Mouse (Mus musculus) limb, embryonic 13.5 days (tissue): ENCODE measurements around the gene Zswim5. TPM values are rescaled to one million over a fixed set of nuclear protein-coding genes. Genes with fewer than 3 reads are reported as not detected.

ENCODE experiments used
- ATAC-seq: fragments of 200-750 bp; cut with Nextera tagmentation; 2 replicates; pipeline ENCODE4 v1.8.0; 2017; ENCODE audit warnings: low read depth, moderate number of reproducible peaks, moderate TSS enrichment; ENCODE audit not compliant: low FRiP score
- H3K27ac ChIP-seq: fragments of 300-500 bp; sonication (generic); 2 replicates; pipeline ENCODE4 v1.5.1; 2015; ENCODE audit warnings: inconsistent platforms, mild to moderate bottlenecking, moderate library complexity
- H3K27me3 ChIP-seq: fragments of 300-500 bp; sonication (generic); 2 replicates; pipeline ENCODE4 v1.6.1; 2015; ENCODE audit warnings: mild to moderate bottlenecking, inconsistent platforms
- H3K36me3 ChIP-seq: fragments of 300-500 bp; sonication (generic); 2 replicates; pipeline ENCODE4 v1.6.1; 2015; ENCODE audit warnings: inconsistent platforms, mild to moderate bottlenecking, moderate library complexity
- H3K4me1 ChIP-seq: fragments of 300-500 bp; sonication (generic); 2 replicates; pipeline ENCODE4 v1.6.1; 2015; ENCODE audit warnings: inconsistent platforms
- H3K4me2 ChIP-seq: fragments of 300-500 bp; sonication (generic); replicated peaks from 2 replicates; pipeline ENCODE4 v1.6.1; 2015; ENCODE audit warnings: inconsistent platforms, mild to moderate bottlenecking, moderate library complexity
- H3K4me3 ChIP-seq: fragments of 300-500 bp; sonication (generic); 2 replicates; pipeline ENCODE4 v1.5.1; 2015; ENCODE audit warnings: moderate library complexity, mild to moderate bottlenecking, inconsistent platforms
- H3K9ac ChIP-seq: fragments of 300-500 bp; sonication (generic); 2 replicates; pipeline ENCODE4 v1.6.1; 2015; ENCODE audit warnings: mild to moderate bottlenecking, inconsistent platforms
- H3K9me3 ChIP-seq: fragments of 300-500 bp; sonication (generic); 2 replicates; pipeline ENCODE4 v1.6.1; 2016; ENCODE audit warnings: inconsistent platforms
- WGBS: fragments of 180-500 bp; shearing (Covaris S2); methylation state at CpG from one replicate; pipeline ENCODE4 v1.1.7; 2015; 5-methylcytosine and 5-hydroxymethylcytosine counted together
- polyA plus RNA-seq: library from polyadenylated mRNA; unstranded; fragments of >200 nt; fragmentation: Nextera tagmentation; extraction: Ambion mirVana; gene quantifications from 2 replicates; pipeline ENCODE4 v1.2.1, GENCODE M21; 2015

Gene Zswim5
- polyA plus RNA-seq, 1 experiment from 2014 or later: 0.62 TPM

DNA sequence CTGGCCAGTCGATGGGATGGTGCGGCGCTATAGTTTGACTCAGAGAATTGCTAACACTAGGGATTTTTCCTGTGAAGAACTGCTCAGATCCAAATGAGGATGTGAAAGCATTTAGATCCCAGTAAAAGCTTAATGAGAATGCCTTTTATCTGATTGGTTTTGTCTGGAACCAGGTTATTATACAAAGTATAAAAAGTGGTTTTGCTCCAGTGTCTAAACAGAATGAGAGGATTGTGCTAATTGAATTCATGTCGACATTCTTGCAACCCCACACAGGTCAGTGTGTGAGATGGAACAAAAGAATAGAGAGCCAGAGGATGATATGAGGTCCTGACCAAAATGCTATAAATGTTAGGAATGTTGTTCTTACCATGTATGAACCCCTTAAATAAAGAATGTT, 62.4 kb downstream of the Zswim5 start:
- Histone ChIP-seq H3K9me3 (no peaks in the 10 kb centered on the region), H3K27me3 (no peaks in the 10 kb centered on the region), H3K4me1 (no peaks in the 10 kb centered on the region), H3K4me2 (no peak overlapping the region), H3K9ac (no peak overlapping the region), H3K27ac (no peak overlapping the region), H3K4me3 (no peak overlapping the region), H3K36me3 (no peaks in the 10 kb centered on the region)
- 84% methylated on average over 4 of the region's 4 CpGs for WGBS
- no peak for ATAC-seq

GRCm38 (mm10) chr4:116942695-116943094, 65.5 kb downstream of the Zswim5 start:
- no peak for ATAC-seq
- Histone ChIP-seq H3K9me3 (no peaks in the 10 kb centered on the region), H3K9ac (no peak overlapping the region)

DNA sequence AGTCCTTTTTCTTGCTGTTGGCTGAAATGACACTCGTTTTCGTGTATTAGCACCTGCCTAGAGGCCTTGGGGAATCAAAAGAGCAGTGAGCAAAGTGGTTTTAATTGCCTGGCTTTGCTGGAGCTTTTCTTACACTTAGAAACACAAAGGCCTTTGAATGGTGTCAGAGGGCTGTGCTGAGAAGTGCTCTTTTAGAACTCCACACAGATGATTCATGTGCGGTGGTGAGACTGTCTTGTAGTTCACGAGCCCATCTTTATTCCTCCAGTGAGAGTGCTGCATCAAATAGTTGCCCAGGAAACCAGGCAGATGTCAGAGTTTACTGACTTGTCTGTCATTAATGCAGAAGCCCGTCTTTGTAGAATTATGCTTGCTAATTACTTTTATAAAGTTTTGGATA, 66.9 kb downstream of the Zswim5 start:
- Histone ChIP-seq H3K36me3 (no peaks in the 10 kb centered on the region), H3K4me2 (no peak overlapping the region), H3K9ac (no peak overlapping the region), H3K27ac (no peak overlapping the region), H3K4me3 (no peak overlapping the region), H3K27me3 (no peaks in the 10 kb centered on the region), H3K4me1 (no peaks in the 10 kb centered on the region), H3K9me3 (no peaks in the 10 kb centered on the region)
- 46% methylated on average over 5 of the region's 5 CpGs for WGBS
- ATAC-seq: no peak

More at GRCm38 (mm10) chr4:116942695-116943094, 65.5 kb downstream of the Zswim5 start:
- 73% methylated on average over 2 of the region's 2 CpGs for WGBS
- Histone ChIP-seq H3K27ac (no peak overlapping the region), H3K4me1 (no peaks in the 10 kb centered on the region), H3K27me3 (no peaks in the 10 kb centered on the region), H3K4me3 (no peak overlapping the region), H3K36me3 (no peaks in the 10 kb centered on the region), H3K4me2 (no peak overlapping the region)

DNA sequence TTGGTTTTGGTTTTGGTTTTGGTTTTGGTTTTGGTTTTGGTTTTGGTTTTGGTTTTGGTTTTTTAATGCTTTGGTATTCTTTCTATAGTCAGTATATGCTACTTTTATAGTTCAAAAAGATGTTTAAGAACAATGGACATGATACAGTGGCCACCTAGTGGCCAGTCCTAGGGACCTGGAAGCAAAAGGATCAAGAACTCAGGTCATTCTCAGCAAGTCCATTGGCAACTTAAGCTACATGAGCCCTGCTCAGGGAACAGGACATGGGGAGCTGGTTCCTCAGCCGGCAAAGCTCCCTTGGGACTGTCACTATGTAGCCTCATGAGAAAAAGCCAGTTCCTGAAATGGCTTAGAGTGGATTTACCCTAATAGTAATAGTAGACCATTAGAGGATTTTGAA, 74.5 kb downstream of the Zswim5 start:
- no peak for ATAC-seq
- no peaks in the 10 kb centered on the region for H3K4me1 ChIP-seq
- H3K9ac ChIP-seq: no peak overlapping the region
- H3K9me3 ChIP-seq: no peaks in the 10 kb centered on the region
- no peak overlapping the region for H3K27ac ChIP-seq
- H3K4me3 ChIP-seq: no peak overlapping the region
- no peak overlapping the region for H3K4me2 ChIP-seq
- H3K27me3 ChIP-seq: no peaks in the 10 kb centered on the region
- H3K36me3 ChIP-seq: no peaks in the 10 kb centered on the region
- 34% methylated on average over 1 of the region's 1 CpGs for WGBS

DNA sequence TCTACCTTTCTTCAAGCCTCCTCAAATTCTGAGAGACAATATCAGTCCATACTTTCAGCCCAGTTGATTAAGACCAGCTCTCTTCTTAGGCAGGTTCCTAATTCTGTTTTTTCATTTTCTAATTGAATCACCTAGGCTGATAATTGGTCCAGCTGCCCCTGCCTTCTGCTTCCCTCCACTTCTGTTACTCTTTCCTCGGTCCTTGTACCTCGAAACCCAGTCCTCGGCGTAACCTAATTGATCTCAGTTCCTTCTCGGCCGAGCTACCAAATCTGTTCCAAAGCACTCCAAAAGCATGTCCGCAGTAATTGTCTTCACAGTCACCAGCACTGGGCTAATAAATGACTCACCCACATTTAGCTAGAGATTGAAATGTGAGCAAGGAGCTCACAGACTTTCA, 77.8 kb downstream of the Zswim5 start:
- Histone ChIP-seq H3K27ac (no peak overlapping the region), H3K4me2 (no peak overlapping the region), H3K9me3 (no peaks in the 10 kb centered on the region), H3K4me1 (no peaks in the 10 kb centered on the region), H3K36me3 (no peaks in the 10 kb centered on the region), H3K4me3 (no peak overlapping the region), H3K9ac (no peak overlapping the region), H3K27me3 (no peaks in the 10 kb centered on the region)
- WGBS: 76% methylated on average over 7 of the region's 7 CpGs
- no peak for ATAC-seq

- Histone ChIP-seq H3K36me3 (no peaks in the 10 kb centered on the region), H3K27ac (no peak overlapping the region), H3K9me3 (no peaks in the 10 kb centered on the region), H3K4me3 (no peak overlapping the region), H3K4me1 (no peaks in the 10 kb centered on the region), H3K4me2 (no peak overlapping the region), H3K27me3 (no peaks in the 10 kb centered on the region), H3K9ac (no peak overlapping the region)
- WGBS: 70% methylated on average over 2 of the region's 2 CpGs
- no peak for ATAC-seq
These were observed 99.3 kb downstream of the Zswim5 start for GRCm38 (mm10) chr4:116976503-116976902.

DNA sequence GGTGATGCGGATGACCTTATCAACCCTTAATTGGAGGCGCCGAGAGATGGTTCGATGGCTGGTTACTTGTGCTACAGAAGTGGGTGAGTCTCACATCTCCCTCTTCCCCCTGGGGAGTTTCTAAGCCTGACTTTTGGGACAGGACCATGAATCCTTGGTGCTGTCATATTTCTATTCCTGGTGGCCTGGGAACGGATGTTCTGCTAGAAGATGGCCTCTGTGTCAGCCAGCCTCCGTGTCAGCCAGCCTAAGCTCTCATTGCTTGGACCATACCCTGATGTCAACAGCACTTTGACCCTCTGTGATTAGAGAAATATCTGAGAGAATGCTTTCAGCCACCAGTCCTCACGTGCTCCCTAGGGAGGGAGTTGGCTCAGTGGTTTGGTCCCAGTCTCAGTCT, 108.5 kb downstream of the Zswim5 start:
- Histone ChIP-seq H3K9me3 (no peaks in the 10 kb centered on the region), H3K9ac (no peak overlapping the region), H3K36me3 (peaks cover 12% of the 10 kb centered on the region), H3K27ac (no peak overlapping the region), H3K4me3 (no peak overlapping the region), H3K4me2 (no peak overlapping the region), H3K4me1 (no peaks in the 10 kb centered on the region), H3K27me3 (no peaks in the 10 kb centered on the region)
- 89% methylated on average over 7 of the region's 7 CpGs for WGBS
- ATAC-seq: no peak

DNA sequence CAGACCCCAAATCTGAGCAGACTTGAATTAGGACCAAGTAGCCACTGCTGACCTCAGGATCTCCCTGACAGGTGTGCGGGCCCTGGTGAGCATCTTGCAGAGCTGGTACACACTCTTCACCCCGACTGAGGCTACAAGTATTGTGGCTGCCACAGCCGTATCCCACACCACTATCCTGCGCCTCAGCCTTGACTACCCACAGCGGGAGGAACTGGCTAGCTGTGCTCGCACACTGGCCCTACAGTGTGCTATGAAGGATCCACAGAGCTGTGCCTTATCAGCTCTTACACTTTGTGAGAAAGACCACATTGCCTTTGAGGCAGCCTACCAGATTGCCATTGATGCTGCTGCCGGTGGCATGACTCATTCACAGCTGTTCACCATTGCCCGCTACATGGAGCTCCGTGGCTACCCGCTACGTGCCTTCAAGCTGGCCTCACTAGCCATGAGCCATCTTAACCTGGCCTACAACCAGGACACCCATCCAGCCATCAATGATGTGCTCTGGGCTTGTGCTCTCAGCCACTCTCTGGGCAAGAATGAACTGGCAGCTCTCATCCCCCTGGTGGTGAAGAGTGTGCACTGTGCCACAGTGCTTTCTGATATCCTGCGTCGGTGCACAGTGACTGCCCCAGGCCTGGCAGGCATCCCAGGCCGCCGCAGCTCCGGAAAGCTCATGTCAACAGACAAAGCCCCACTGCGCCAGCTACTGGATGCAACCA, 109.4 kb downstream of the Zswim5 start:
- 69% methylated on average over 17 of the region's 17 CpGs for WGBS
- no peaks in the 10 kb centered on the region for H3K4me1 ChIP-seq

DNA sequence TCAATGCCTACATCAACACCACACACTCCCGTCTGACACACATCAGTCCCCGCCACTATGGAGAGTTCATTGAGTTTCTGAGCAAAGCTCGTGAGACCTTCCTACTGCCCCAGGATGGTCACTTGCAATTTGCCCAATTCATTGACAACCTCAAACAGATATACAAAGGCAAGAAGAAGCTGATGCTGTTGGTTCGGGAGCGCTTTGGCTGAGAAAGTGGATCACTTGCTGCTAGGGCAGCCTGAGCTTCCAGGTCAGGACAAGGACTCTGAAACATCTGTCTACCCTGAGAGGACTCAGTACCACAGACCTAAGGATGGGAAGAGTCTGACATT, 109.9 kb downstream of the Zswim5 start:
- no peak overlapping the region for H3K9ac ChIP-seq
- H3K9me3 ChIP-seq: no peaks in the 10 kb centered on the region
- no peak overlapping the region for H3K27ac ChIP-seq
- no peak overlapping the region for H3K4me3 ChIP-seq
- H3K36me3 ChIP-seq: peaks cover 18% of the 10 kb centered on the region
- H3K4me1 ChIP-seq: no peaks in the 10 kb centered on the region
- ATAC-seq: 0 out of 2 replicates have a peak, but pooled peaks have one; percentile 38
- H3K4me2 ChIP-seq: no peak overlapping the region
- H3K27me3 ChIP-seq: no peaks in the 10 kb centered on the region
- 76% methylated on average over 5 of the region's 5 CpGs for WGBS

More for the DNA sequence above, 109.4 kb downstream of the Zswim5 start:
- H3K27me3 ChIP-seq: no peaks in the 10 kb centered on the region
- H3K36me3 ChIP-seq: peaks cover 18% of the 10 kb centered on the region
- no peak overlapping the region for H3K4me3 ChIP-seq
- no peak overlapping the region for H3K4me2 ChIP-seq
- H3K9me3 ChIP-seq: no peaks in the 10 kb centered on the region
- no peak overlapping the region for H3K27ac ChIP-seq
- peak; percentile 74 for ATAC-seq
- H3K9ac ChIP-seq: no peak overlapping the region

DNA sequence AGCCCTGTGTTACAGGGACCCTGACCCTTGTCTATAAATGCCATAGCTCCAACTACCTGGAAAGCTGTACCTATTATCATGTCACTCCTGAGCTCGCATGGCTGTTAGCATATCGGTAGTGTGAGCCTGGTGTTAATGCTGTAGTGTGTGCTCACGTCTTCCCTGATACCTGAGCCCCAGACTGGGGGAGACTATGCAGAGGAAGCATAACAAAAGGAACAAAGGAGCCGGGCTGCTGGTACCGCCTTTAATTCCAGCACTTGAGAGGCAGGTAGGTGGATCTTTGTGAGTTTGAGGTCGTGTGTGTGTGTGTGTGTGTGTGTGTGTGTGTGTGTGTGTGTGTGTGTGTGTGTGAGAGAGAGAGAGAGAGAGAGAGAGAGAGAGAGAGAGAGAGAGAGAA, 112.6 kb downstream of the Zswim5 start:
- no peak overlapping the region for H3K9ac ChIP-seq
- H3K36me3 ChIP-seq: peaks cover 21% of the 10 kb centered on the region
- no peak overlapping the region for H3K27ac ChIP-seq
- no peaks in the 10 kb centered on the region for H3K9me3 ChIP-seq
- no peak for ATAC-seq
- H3K4me2 ChIP-seq: no peak overlapping the region
- 69% methylated on average over 6 of the region's 6 CpGs for WGBS
- peaks cover 12% of the 10 kb centered on the region for H3K4me1 ChIP-seq
- no peak overlapping the region for H3K4me3 ChIP-seq
- H3K27me3 ChIP-seq: no peaks in the 10 kb centered on the region

GRCm38 (mm10) chr4:116991366-116991765, 114.2 kb downstream of the Zswim5 start:
- H3K9ac ChIP-seq: no peak overlapping the region
- no peak overlapping the region for H3K27ac ChIP-seq
- H3K4me1 ChIP-seq: peaks cover 23% of the 10 kb centered on the region
- H3K27me3 ChIP-seq: no peaks in the 10 kb centered on the region
- 14% methylated on average over 7 of the region's 7 CpGs for WGBS
- H3K36me3 ChIP-seq: peaks cover 21% of the 10 kb centered on the region
- no peak overlapping the region for H3K4me2 ChIP-seq
- ATAC-seq: no peak
- H3K9me3 ChIP-seq: no peaks in the 10 kb centered on the region
- H3K4me3 ChIP-seq: no peak overlapping the region

DNA sequence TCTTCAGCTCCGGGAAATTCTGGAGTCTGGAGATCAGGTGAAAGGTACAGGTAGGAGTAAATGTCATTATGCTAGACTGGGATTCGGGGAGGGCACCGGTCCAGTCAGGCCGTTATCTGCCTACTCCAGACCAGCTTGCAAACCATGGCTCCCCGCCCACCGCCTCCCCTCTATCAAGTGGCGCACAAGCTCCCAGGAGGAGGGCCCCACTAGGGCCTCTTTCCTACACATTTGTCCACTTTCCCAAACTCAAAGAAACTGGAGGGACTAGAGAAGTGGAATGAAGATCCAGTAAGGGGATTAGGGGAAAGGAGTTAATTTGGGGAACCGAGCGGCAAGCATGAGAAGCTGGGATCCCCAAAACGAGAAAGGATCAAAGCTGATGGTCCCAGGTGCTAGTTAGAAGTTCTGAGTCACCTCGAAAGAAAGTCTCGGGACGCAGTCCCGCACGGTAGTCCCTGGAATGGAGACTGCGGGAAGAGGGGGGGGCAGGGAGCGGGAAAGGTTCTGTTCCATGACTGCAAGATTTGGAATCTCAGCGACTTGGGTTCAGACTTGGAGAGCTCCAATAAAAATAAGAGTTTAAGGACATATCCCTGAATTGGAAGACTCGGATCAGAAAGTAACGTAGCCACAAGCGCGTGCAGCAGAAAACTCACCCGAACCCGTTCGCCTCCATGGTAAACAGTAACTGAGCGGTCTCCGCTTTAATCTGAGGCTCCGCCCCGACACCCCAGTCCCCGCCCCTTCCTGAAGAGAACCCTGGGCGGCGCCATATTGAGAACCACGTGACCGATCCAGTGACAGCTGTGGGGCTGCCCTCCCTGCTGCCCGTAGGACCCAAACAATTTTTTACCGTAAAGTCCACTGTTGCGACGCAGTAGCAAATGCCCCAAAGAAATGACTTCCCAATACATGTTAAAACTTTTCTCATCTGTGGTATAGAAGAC, 116.8 kb downstream of the Zswim5 start, which contains the start of gene Urod:
Urod (minus strand) TSS at position 742 of the 950 bp plus-strand sequence.
- H3K27ac ChIP-seq: peak within 1 kb of the TSS; percentile 28; the same call in 1 of the 2 replicates
- H3K9me3 ChIP-seq: no peaks in the 10 kb centered on the region
- H3K4me3 ChIP-seq: peak within 1 kb of the TSS; percentile 98
- H3K4me1 ChIP-seq: peaks cover 25% of the 10 kb centered on the region
- peak within 1 kb of the TSS; percentile 82 for H3K9ac ChIP-seq
- peak within 1 kb of the TSS; percentile 99 for H3K4me2 ChIP-seq
- H3K36me3 ChIP-seq: peaks cover 30% of the 10 kb centered on the region
- no peaks in the 10 kb centered on the region for H3K27me3 ChIP-seq
- ATAC-seq: peak; percentile 93
- WGBS: 2% methylated on average over 38 of the region's 38 CpGs
